Mouse (Mus musculus) c-Kit-positive CD71-positive TER-119-positive erythroid progenitor cells, embryonic 14.5 days (primary cell): ENCODE results near the gene Helq.

Experiments used
- DNase-seq: peaks from one replicate; pipeline ENCODE4 v3.0.0-alpha.2; 2013; ENCODE audit warnings: low spot score

The Helq gene

GRCm38 (mm10) chr5:100779002-100779401 lies 19.4 kb downstream of the Helq start:
- DNase-seq = no peak

- no peak for DNase-seq
Measured at GRCm38 (mm10) chr5:100776900-100777299, 21.5 kb downstream of the Helq start.

- DNase-seq = no peak
Measured at GRCm38 (mm10) chr5:100775778-100776404, 22.5 kb downstream of the Helq start.

- no peak for DNase-seq
Measured at GRCm38 (mm10) chr5:100771575-100771974, 26.8 kb downstream of the Helq start.

- no peak for DNase-seq
Measured at GRCm38 (mm10) chr5:100766026-100766425, 32.4 kb downstream of the Helq start.

- DNase-seq = no peak
Measured at GRCm38 (mm10) chr5:100761736-100762135, 36.7 kb downstream of the Helq start.

GRCm38 (mm10) chr5:100760049-100760663 lies 38.2 kb downstream of the Helq start:
- no peak for DNase-seq

- no peak for DNase-seq
Measured at GRCm38 (mm10) chr5:100758121-100758520, 40.3 kb downstream of the Helq start.

- no peak for DNase-seq
Measured at GRCm38 (mm10) chr5:100753407-100753806, 45.0 kb downstream of the Helq start.

GRCm38 (mm10) chr5:100751655-100752054 lies 46.7 kb downstream of the Helq start:
- DNase-seq = no peak

GRCm38 (mm10) chr5:100750617-100751255 lies 47.7 kb downstream of the Helq start:
- DNase-seq = no peak

- no peak for DNase-seq
Measured at GRCm38 (mm10) chr5:100738802-100739201, 59.6 kb downstream of the Helq start.

GRCm38 (mm10) chr5:100736919-100737318 lies 61.5 kb downstream of the Helq start:
- DNase-seq = no peak

GRCm38 (mm10) chr5:100734535-100734934 lies 63.9 kb downstream of the Helq start:
- DNase-seq = no peak

- no peak for DNase-seq
Measured at GRCm38 (mm10) chr5:100728757-100729156, 69.6 kb downstream of the Helq start.

GRCm38 (mm10) chr5:100726001-100726400 lies 72.4 kb downstream of the Helq start:
- no peak for DNase-seq

GRCm38 (mm10) chr5:100719235-100720088 lies 78.9 kb downstream of the Helq start, which contains the start of gene Hpse:
Gene Hpse, minus strand, starts transcription at chr5:100719716.
- no peak for DNase-seq

- DNase-seq = no peak
Measured at GRCm38 (mm10) chr5:100716762-100717161, 81.6 kb downstream of the Helq start.
